Comparison of ENCODE assay signal across 27 mouse cellular contexts in the genomic region with DNA sequence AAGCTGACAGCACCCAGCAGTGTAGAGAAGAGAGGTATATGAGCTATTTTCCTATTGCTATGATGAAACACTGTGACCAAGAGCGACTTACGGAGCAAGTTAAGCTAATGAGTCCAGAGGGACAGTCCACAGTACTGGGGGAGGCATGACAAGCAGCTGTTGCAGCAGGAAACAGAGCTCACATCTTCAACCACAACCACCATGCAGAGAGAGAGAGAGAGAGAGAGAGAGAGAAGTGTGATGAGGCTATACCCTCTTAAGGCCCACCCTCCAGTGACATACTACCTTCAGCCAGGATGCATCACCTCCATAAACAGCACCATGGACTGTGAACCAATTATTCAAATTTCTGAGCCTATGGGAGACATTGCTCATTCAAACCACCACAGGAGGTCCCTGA.
"Had no signal": no experiment of that assay in that cellular context is flagged by ENCODE, and none has a peak within 500 bp of the region (broad histone marks: within the 10 kb centered on the region; RNA-seq: fewer than 3 reads in every experiment).

No protein-coding gene starts in this region.

- DNase-seq: gastrocnemius, adult 2 months; gastrocnemius, postnatal 10 days; gastrocnemius, postnatal 25 days; heart, adult 18-20 months; heart, postnatal 14 days; heart, postnatal 36 days; kidney, adult 11 months; kidney, adult 2 months; kidney, adult 9 months; kidney, postnatal 10 days; kidney, postnatal 25 days; kidney, postnatal 4 days; layer of hippocampus, adult 9-11 months; liver; liver, embryonic 13.5 days had no signal

- H3K4me3 ChIP-seq: gastrocnemius, adult 2 months; heart, embryonic 10.5 days; heart, embryonic 13.5 days; heart, embryonic 15.5 days; hindbrain, embryonic 13.5 days; hindbrain, embryonic 15.5 days; layer of hippocampus, adult 2 months; left cerebral cortex, adult 2 months; limb, embryonic 10.5 days; limb, embryonic 12.5 days; liver, embryonic 13.5 days had no signal

- ATAC-seq: hindbrain, postnatal 0 days; intestine, embryonic 16.5 days had no signal

- H3K9me3 ChIP-seq: heart, embryonic 10.5 days; heart, embryonic 13.5 days; heart, embryonic 15.5 days; hindbrain, embryonic 13.5 days; hindbrain, embryonic 15.5 days; limb, embryonic 10.5 days; limb, embryonic 12.5 days; liver, embryonic 13.5 days had no signal

- H3K4me1 ChIP-seq: heart, embryonic 10.5 days; heart, embryonic 15.5 days; hindbrain, embryonic 15.5 days; limb, embryonic 12.5 days; liver, embryonic 13.5 days had no signal

- H3K4me2 ChIP-seq: heart, embryonic 13.5 days; heart, embryonic 15.5 days; hindbrain, embryonic 13.5 days; hindbrain, embryonic 15.5 days; limb, embryonic 12.5 days; liver, embryonic 11.5 days; liver, embryonic 13.5 days had no signal

- H3K27ac ChIP-seq: gastrocnemius, adult 2 months; heart, embryonic 10.5 days; heart, embryonic 13.5 days; heart, embryonic 15.5 days; hindbrain, embryonic 13.5 days; hindbrain, embryonic 15.5 days; hindbrain, postnatal 0 days; layer of hippocampus, adult 2 months; left cerebral cortex, adult 2 months; limb, embryonic 10.5 days; limb, embryonic 12.5 days; liver, embryonic 13.5 days had no signal

- H3K9ac ChIP-seq: heart, embryonic 13.5 days; heart, embryonic 15.5 days; hindbrain, embryonic 13.5 days; hindbrain, embryonic 15.5 days; limb, embryonic 12.5 days; liver, embryonic 13.5 days had no signal

- H3K27me3 ChIP-seq: heart, embryonic 13.5 days; heart, embryonic 15.5 days; hindbrain, embryonic 13.5 days; hindbrain, embryonic 15.5 days; limb, embryonic 12.5 days; liver, embryonic 13.5 days had no signal

- H3K36me3 ChIP-seq: heart, embryonic 10.5 days; heart, embryonic 13.5 days; heart, embryonic 15.5 days; hindbrain, embryonic 13.5 days; hindbrain, embryonic 15.5 days; limb, embryonic 10.5 days; limb, embryonic 12.5 days; liver, embryonic 13.5 days had no signal
